Mouse (Mus musculus) left cerebral cortex, adult 18-20 months (tissue): ENCODE data around the gene Wwox. TPM values are rescaled to one million over a fixed set of nuclear protein-coding genes. Genes with fewer than 3 reads are reported as not detected.

Experiments used
- DNase-seq, 2 experiments: peaks; one replicate each; pipeline ENCODE4 v3.0.0; 2021 to 2022; ENCODE audit warnings: low spot score in 2 of 2, mixed read lengths in 1 of 2
- total RNA-seq, 2 experiments: library from RNA; stranded (reverse); gene quantifications; 2 replicates each; pipeline ENCODE4 v1.2.3; 2021

Gene Wwox
- total RNA-seq, 2 experiments from 2014 or later = 17.9 to 18.2 TPM

DNA sequence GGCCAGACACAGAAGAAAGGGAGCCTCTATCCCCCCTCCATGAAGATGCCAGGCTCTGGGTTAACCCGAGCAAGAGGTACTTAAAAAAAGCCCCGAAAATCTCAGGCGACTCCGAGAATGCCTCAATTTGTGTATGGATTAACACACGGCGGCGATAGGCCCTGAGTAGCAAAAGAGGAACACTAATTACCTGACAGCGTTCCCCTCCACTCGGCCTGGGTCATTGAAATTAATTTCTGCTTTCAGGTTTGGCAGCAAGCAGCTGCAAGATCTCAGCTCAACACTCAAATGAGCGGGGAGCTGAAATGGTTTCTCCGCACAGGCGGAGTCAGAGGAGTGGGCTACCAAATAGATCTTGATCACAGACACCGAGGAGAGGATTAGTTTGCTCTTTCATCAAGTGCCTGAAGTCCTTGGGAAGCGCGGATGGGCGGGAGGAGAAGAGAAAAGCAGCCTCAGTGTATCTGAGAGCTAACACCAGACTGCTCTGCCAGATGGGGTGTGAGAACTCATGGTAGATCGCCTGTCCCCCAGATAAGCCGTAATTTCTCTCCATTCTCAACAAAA lies 445.7 kb downstream of the Wwox start:
- DNase-seq = peak in 1 of 2 experiments; percentile 6

DNA sequence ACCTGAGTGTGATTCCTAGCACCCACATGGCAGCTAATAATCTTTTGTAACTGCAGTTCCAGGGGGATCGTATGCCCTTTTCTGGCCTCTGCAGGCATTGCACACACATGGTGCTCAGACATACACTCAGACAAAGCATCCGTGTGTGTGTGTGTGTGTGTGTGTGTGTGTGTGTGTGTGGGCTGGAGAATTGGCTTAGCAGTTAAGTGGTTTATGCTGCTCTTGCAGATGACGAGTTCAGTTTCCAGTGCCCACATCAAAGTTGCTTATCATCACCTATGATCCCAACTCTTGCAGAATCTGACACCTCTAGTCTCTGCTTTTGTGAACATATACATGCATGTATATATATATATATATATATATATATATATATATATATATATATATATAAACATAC lies 448.9 kb downstream of the Wwox start:
- DNase-seq = no peak

DNA sequence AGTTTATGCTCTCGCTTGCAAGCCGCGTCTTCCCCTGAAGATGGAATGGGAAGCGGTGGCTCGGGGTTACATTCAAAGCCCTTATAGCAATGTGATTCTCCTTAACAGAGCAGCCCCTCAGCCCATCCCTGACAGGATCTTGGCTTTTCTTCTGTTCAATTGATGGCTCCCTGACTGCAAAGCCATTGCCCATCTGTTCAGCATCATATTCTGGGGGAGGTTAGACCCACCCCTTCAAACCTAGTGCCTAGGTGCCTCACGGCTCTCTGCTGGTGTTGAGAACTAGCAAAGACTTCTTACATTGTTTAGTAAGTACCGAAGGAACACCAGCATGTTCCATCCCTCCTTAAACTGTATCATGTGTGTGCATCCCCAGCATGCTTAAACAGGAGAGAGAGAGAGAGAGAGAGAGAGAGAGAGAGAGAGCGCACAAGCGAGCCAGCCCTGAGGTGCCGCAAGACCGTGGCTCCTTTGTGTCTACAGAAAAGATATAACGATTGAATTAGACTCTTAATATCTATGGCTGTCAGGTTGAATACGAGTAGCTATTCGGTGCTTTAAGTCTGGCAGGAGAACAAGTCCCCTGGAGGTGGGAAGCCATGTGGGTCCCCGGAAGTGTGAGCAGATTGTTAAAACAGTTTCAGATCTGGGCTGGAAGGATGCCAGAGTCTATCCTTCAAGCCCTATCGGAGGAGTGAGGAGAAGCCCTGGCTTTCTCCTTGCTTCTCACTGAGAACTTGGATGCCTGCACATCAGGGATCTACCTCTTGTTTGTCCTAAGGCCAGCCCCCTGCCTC lies 450.3 kb downstream of the Wwox start:
- DNase-seq = peak; percentile 7

DNA sequence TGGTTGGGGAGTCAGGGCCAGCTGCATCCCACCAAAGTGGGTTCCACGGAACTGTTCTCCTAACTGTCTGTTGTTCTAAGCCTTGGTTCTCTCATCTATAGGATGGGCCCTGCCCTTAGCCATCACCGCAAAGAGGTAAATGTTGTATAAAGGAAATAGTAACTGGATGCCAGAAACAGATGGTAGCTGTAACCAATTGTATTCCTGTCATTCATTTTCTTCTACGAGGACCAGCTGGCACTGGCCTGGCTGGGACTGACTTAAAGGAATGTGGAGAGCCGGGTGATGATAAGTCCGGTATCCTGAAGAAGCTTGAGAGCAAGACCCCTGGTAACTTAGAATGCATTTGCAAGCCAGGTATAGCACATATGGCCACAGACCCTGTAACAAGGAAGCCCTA lies 451.0 kb downstream of the Wwox start:
- no peak for DNase-seq

DNA sequence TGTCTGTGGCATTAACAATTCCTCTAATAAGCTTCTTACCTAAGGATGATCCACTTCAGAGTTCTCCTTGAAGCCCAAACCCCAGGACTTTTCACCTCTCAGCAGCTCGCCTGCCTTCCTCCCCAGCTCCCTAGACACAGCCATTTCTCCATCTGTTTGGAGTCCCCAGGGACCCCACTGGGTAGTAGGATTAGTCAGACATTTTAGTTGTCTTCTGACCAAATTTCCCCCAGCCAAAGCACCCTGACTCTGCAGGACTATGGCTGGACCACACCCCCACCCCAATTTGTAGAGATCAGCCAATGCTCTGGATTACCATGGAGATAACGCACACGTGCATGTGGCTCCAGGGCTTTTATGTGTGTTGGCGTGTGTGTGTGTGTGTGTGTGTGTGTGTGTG lies 451.8 kb downstream of the Wwox start:
- DNase-seq = no peak

DNA sequence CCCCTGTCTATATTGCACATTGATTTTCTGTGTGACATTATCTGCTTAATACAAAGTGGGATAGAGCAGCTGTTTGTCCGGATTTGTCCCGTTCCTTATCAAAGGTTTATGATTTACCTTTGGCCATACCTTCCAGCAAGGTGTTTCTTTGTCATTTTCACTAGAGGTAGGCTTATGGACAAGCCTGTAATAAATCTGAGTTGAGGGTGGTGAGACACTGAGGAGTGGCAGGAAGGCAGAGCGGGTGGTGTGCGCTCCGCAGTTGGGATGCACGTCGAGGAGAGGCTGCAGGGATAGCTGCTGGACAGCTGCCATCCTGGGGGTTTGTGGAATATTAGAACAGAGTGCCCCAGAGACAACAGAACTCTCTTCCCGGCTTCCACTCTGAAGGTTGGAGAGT lies 458.0 kb downstream of the Wwox start:
- no peak for DNase-seq

DNA sequence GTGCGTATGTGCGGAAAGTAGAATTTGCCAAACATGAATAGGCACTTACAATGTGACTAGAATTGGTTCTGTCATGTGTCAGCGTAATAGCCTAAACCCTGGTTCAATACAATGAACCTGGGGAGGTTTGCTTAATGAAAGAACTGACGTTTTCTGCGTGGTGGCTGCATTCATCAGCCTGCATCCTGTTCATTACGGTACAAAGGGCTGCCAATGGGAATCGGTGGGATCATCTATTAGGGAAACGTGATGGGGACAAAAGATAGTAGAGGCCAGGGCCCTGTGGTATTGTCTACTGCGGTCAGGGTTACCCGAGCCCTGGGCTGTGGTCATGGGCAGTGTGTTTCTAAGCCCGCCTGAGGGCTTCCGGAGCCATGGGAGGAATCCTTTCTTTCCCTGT lies 459.7 kb downstream of the Wwox start:
- no peak for DNase-seq

DNA sequence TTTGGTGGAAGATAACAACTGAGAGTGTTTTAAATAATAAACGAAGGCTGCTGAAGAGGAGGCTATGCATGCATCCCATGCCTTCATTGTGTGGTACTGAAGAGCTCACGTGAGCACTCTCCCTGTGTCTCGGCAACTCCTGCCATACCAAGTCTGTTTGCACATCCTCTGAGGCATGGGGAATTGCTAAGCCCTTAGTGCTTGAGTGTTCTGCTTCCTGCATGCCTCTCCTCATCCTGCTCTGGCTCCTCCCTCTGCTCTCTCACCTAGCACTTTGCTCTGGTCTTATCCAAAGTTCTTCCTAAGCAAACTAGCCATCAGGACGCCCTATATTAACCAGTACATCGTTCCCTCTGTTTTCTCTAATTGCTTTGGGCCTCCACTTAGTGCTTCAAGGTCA lies 463.1 kb downstream of the Wwox start:
- no peak for DNase-seq

DNA sequence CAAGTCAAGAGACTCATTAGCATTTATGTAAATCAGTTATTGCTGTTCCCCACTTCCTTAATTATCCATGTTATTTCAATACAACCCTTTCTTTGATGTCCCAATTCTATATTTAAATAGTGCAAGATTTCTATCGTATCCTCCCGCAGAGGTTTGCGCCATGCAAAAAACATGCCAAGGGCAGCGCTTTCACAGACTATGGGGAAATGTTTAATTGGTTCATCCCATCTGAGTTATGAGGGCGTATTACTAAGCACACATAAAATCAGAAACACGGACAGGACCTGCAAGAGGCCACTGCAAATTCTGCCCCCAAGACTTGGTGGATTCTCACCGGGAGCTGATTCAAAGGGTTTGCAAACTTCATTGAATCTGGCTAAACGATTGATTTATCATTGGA lies 468.6 kb downstream of the Wwox start:
- no peak for DNase-seq

DNA sequence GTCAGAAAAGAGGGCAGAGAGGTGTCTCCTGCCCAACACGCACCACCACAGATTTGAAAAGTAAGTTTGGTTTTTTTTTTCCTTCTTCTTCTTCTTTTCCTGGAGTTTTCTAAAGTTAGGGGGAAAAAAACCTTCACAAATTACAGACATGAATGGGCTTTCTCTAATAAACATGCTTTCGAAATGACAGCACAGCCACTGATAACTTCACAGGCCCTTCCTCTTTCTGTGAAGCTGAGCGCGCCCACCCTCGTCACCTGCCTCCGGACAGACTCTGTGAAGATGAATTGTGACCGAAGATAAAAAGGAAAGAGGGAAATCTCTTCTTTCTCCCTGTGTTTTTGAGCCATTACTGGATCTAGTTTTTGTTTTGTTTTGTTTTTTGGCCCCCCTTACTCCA lies 469.1 kb downstream of the Wwox start:
- DNase-seq = no peak

DNA sequence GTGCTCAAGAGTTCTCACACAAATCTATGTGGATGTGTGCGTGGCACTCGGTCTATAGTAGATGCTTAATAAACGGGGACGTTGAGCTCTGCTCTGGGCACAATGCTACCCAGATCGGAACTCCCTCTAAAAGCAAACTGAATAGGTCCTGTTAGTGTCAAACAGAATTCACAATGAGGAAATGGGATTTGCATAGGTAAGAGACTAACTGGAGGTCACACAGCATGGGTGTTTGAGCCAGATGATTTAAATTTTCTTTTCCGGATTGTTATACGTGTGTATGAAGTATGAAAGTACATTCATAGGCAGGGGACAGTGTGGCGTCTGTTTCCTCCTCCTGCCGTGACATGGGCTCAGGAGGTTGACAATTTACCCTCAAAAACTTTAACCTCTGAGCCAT lies 469.7 kb downstream of the Wwox start:
- no peak for DNase-seq

DNA sequence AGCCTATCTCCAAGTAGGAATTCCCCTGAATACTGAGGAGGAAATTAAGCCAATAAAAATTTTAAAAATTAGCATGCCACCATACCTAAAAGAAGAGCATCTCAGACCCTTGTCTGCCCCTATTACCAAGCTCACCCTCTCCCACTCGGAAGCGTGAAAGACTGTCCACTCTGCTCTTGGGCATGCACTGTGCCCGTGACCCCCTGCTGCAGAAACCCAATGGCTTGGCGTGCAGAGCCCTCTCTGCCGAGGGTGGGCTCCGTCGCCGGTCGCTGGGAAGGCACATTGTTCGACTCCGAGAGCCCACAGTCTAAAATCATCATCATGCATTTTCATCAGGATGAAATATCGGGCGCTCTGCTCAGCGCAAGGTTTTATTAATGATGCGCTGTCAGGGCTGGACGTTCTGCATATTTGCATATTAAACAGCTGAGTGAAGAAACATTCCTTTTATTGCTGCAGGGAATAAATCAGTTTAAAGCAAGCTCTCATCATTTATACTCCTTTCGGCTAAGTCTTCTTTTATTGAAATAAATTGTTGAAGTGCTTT lies 471.7 kb downstream of the Wwox start:
- DNase-seq = no peak

DNA sequence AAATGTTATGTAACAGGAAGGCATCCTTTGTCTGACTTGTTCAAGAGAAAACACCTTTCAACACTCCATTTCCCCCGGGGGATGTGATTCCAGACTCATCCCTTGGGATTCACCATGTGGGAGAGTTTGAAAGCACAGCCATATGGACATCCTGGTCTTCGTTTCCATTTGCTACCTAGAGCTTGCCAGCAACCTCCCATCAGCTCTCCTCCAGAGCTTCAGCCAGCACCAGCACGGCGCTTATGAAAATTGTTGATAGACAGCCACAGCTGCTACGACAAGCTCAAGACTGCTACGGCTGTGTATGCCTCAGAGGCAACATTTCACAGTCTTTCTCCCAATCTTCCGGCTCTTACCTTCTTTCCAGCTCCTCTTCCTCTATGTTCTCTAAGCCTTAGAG lies 484.2 kb downstream of the Wwox start:
- peak; percentile 27 to 29 for DNase-seq

DNA sequence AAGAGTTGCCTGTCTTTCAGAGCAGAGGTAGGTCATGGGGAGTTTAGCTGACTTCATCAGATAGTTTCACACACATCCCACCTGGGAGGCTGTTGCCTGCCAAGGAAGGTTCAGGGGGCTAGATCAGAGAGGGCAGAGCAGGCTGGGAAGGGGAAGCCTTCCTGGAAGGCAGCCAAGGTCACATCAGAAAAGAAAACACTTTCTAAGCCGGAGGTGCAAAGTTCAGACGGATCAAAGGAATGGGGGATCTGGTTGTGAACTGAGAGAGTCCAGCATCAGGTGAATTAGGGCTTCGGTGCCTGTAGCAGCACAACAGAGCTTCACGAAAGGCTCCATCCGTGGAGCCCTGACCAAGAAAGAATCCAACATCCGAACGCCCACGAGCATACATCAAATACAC lies 488.0 kb downstream of the Wwox start:
- no peak for DNase-seq

DNA sequence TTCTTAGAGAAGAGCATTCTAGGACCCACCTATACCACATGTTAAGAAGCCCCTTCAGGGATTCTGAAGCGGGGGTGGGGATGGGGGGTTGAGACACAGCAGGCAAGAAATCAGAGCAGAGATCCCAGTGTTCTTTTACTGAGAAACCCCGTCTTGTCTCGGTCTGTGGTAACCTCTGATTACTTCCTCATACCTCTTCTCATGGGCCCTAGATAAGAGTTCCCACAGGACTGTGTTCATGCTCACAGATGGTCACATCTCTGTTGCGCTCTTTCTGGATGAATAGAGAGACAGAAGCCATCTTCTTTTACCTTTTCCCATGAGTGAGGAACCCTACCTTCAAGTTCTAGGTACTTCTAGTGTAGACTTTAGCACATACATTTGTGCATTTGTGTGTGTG lies 488.5 kb downstream of the Wwox start:
- DNase-seq = no peak

DNA sequence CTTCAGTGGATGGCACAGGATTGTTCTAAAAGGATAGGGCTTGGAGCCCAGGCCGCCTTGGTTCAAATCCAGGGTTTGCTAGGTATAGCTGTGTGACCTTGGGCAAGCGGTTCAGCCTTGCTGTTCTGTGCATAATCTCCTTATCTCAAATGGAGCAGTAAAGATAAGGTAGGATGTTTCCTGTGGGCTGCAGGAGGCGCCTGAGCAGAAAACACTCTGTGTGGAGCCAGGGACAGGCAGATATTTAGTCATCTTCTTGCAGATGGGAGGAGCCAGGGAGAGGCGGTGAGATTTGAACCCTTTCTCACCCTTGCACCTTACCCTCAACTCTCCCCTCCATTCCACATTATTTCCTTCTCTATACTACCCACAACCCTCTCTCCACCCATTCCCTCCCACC lies 490.1 kb downstream of the Wwox start:
- DNase-seq = no peak

DNA sequence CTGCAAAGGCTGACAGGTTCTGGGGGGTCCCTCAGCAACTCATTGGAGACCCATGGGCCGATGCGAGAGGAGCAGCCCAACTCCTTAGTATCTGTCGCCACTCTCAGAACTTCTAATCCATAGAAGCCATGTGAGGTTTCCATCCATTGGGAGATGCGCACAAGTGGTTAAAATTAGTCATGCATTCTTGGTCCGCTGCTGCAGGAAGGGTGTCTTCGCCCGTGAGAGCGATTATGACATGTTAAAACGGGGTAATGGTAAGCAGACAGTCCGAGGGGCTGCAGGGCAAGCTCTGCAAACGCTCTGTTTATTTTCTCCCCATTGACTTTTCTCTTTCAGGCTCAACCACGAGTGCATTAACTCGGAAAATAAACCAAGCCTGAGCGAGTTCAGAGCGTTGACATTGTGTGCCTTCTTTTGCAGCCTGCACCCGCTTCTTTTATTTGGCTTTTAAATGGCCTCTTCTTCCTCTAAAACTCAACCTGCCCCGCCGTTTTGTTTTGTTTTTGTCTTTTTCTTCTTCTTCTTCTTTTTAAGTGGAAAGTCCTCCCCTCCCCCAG lies 492.7 kb downstream of the Wwox start:
- no peak for DNase-seq

DNA sequence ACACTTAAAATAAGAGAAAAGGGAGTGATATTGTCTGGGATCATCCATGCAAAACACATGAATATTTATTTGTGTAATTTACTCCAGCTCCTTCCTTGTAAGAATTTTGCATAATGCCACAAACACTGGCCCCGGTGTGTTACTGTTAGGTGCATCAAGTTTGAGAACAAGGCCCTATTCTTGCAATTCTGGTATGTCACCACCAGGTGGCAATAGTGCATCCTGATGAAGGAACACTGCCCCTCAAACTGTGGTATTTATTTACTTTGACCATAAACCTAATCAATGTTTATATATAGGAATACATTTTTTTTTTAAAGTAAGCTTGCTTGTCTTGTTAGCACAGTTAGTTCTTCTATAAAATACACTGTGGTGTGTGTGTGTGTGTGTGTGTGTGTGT lies 493.8 kb downstream of the Wwox start:
- peak in 1 of 2 experiments; percentile 20 for DNase-seq

DNA sequence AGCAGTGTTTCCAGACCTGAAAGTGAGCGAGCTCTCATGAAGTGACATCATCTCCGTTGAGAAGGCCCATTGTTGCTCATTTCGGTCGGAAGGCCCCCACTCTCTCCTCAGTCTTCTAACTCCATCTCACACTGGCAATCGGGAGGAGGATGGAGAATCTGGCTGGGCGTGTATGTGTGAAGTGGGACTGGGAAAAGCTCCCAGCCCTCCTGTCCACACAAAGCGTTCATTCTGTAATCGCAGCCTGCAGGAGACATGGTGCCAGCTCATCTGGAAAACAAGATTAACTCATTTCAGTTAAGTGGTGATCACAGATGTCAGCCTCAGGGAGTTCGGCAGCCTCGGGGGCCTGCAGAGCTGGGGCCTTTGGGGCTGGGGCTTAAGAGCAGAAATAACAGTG lies 497.4 kb downstream of the Wwox start:
- peak in 1 of 2 experiments; percentile 7 for DNase-seq

DNA sequence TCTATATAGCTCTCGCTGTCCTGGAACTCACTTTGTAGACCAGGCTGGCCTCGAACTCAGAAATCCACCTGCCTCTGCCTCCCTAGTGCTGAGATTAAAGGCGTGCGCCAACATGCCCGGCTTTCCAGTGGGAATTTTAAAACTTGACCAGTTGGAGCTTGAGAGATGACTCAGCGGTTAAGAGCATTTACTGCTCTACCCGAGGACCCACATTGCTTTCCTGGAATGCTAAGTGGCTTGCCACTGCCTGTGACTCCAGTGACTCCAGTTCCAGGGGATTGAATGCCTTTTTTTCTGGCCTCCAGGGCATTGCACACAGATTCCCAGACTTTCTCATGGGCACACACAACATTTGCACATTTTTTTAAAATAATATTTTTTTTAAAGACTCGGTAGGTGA lies 499.9 kb downstream of the Wwox start:
- DNase-seq = no peak

DNA sequence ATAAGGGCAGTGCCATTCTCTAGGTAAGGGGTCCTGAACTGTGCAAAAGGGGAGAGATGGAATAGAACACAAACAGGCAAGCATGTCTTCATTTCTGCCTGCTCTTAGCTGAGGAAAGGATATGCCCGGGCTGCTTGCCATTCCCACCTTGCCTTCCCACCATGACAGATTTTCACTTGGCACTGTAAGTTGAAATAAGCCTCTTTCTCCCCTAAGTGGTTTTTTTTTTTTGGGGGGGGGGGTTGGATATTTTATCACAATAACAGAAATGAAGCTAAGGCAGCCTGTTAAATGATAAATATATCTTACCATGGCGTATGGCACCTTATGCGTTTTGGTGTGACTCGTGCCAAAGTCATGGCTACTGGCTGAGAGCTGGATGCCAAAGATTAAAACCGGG lies 501.6 kb downstream of the Wwox start:
- no peak for DNase-seq

DNA sequence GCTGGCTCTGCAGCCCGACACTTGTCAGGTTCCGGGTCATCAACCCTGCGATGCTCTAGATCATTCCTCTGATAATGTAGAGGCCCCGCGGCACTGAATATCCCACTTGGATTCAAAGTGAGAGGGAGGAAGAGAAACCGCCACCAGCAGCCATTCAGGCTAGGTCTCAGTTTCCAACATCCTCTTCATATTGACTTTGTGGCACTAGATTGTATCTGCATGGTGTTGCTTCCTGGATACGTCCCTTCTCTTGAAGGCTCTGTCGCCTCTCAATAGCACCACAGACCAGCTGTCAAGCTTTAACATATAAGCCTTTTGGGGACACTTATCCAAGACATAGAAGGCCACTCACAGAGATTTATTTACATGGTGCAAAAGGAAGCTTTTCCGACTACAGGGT lies 502.2 kb downstream of the Wwox start:
- no peak for DNase-seq

DNA sequence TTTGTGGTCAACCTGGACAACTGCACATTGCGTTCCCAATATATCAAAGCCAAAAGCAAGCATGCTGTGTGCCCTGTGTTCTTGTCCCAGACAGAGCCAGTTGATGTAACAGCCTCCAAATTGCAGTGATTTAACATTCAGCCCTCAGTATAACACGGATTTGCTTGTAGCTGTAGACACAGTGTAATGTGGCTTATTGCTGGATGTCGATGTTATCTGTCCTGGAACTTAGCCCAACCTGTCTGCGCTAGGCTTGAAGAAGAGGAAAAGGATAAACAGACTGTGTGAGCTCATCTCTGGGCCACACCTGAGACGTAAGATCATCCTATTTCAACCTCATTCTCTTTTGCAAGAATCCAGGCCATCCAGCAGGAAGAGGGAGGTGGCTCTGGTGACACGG lies 508.5 kb downstream of the Wwox start:
- DNase-seq = no peak
